Mouse (Mus musculus) R1 (cell line): ENCODE data around the gene Crocc.

Experiments used
- DNase-seq: peaks from one replicate; pipeline ENCODE4 v3.0.0-alpha.2; 2018; ENCODE audit warnings: low read depth, low spot score

Crocc gene

GRCm38 (mm10) chr4:141067516-141068046 is 7.2 kb upstream of the Crocc start:
- DNase-seq, result no peak

GRCm38 (mm10) chr4:141066709-141067515 is 6.6 kb upstream of the Crocc start:
- no peak for DNase-seq

GRCm38 (mm10) chr4:141065123-141065522 is 4.8 kb upstream of the Crocc start:
- DNase-seq, result peak; percentile 79

- no peak for DNase-seq
Measured at GRCm38 (mm10) chr4:141064104-141064659, 3.8 kb upstream of the Crocc start.

- peak; percentile 69 for DNase-seq
Measured at GRCm38 (mm10) chr4:141059616-141060425, 529 bp downstream of the Crocc start.

GRCm38 (mm10) chr4:141058835-141059234 is 1.5 kb downstream of the Crocc start:
- DNase-seq, result no peak

- peak; percentile 78 for DNase-seq
Measured at GRCm38 (mm10) chr4:141056970-141057369, 3.4 kb downstream of the Crocc start.

- DNase-seq, result peak; percentile 62
Measured at GRCm38 (mm10) chr4:141053568-141054161, 6.7 kb downstream of the Crocc start.

GRCm38 (mm10) chr4:141053138-141053537 is 7.2 kb downstream of the Crocc start:
- no peak for DNase-seq

- DNase-seq, result no peak
Measured at GRCm38 (mm10) chr4:141052442-141052841, 7.9 kb downstream of the Crocc start.

- peak; percentile 58 for DNase-seq
Measured at GRCm38 (mm10) chr4:141049476-141049835, 10.9 kb downstream of the Crocc start.

GRCm38 (mm10) chr4:141048810-141049475 is 11.4 kb downstream of the Crocc start:
- DNase-seq, result no peak

GRCm38 (mm10) chr4:141044816-141045215 is 15.5 kb downstream of the Crocc start:
- DNase-seq, result peak; percentile 67

GRCm38 (mm10) chr4:141041117-141041516 is 19.2 kb downstream of the Crocc start:
- peak; percentile 72 for DNase-seq

GRCm38 (mm10) chr4:141033606-141034549 is 26.5 kb downstream of the Crocc start:
- DNase-seq, result no peak

GRCm38 (mm10) chr4:141031733-141032132 is 28.6 kb downstream of the Crocc start:
- DNase-seq, result peak; percentile 66

- DNase-seq, result no peak
Measured at GRCm38 (mm10) chr4:141030541-141031206, 29.7 kb downstream of the Crocc start.

GRCm38 (mm10) chr4:141024992-141025391 is 35.4 kb downstream of the Crocc start:
- peak; percentile 53 for DNase-seq

GRCm38 (mm10) chr4:141024052-141024451 is 36.3 kb downstream of the Crocc start:
- no peak for DNase-seq

GRCm38 (mm10) chr4:141021614-141021929 is 38.8 kb downstream of the Crocc start:
- DNase-seq, result no peak
